Mouse (Mus musculus) forebrain, embryonic 11.5 days (tissue): ENCODE measurements around the gene Prickle2. TPM values are rescaled to one million over a fixed set of nuclear protein-coding genes. Genes with fewer than 3 reads are reported as not detected.

Experiments used
- ATAC-seq: fragments of 200-750 bp; cut with Nextera tagmentation; replicated peaks from 2 replicates; pipeline ENCODE4 v1.8.0; 2017; ENCODE audit warnings: moderate TSS enrichment; ENCODE audit not compliant: low FRiP score
- DNase-seq: peaks from one replicate; pipeline ENCODE4 v3.0.0-alpha.2; 2017; ENCODE audit warnings: low spot score
- H3K27ac ChIP-seq: fragments of 300-500 bp; sonication (generic); 2 replicates; pipeline ENCODE4 v1.5.1; 2014; ENCODE audit warnings: low read depth, low read length
- H3K27me3 ChIP-seq: fragments of 300-500 bp; sonication (generic); 2 replicates; pipeline ENCODE4 v1.6.1; 2014; ENCODE audit warnings: mild to moderate bottlenecking, low read length, mixed read lengths; ENCODE audit not compliant: control insufficient read depth, insufficient read depth
- H3K36me3 ChIP-seq: fragments of 300-500 bp; sonication (generic); 2 replicates; pipeline ENCODE4 v1.6.1; 2014; ENCODE audit warnings: mild to moderate bottlenecking, low read length, moderate library complexity, mixed read lengths; ENCODE audit not compliant: control insufficient read depth, insufficient read depth
- H3K4me1 ChIP-seq: fragments of 300-500 bp; sonication (generic); replicated peaks from 2 replicates; pipeline ENCODE4 v1.6.1; 2014; ENCODE audit warnings: low read length, mixed read lengths; ENCODE audit not compliant: control insufficient read depth, insufficient read depth
- H3K4me2 ChIP-seq: fragments of 300-500 bp; sonication (generic); 2 replicates; pipeline ENCODE4 v1.6.1; 2014; ENCODE audit warnings: low read depth, mild to moderate bottlenecking, low read length, moderate library complexity, mixed read lengths; ENCODE audit not compliant: severe bottlenecking
- H3K4me3 ChIP-seq: fragments of 300-500 bp; sonication (generic); 2 replicates; pipeline ENCODE4 v1.5.1; 2014; ENCODE audit warnings: low read depth, low read length
- H3K9ac ChIP-seq: fragments of 300-500 bp; sonication (generic); 2 replicates; pipeline ENCODE4 v1.6.1; 2014; ENCODE audit warnings: low read length
- H3K9me3 ChIP-seq: fragments of 300-500 bp; sonication (generic); 2 replicates; pipeline ENCODE4 v1.6.1; 2016; ENCODE audit warnings: low read length, mixed read lengths; ENCODE audit not compliant: control insufficient read depth
- WGBS: fragments of 180-500 bp; shearing (Covaris S2); extraction: QIAGEN DNeasy Blood & Tissue Kit; methylation state at CpG from one replicate; pipeline ENCODE4 v1.1.7; 2014; 5-methylcytosine and 5-hydroxymethylcytosine counted together
- polyA plus RNA-seq: library from polyadenylated mRNA; unstranded; fragments of >200 nt; fragmentation: Nextera tagmentation; extraction: Ambion mirVana; gene quantifications from 2 replicates; pipeline ENCODE4 v1.2.1, GENCODE M21; 2014

Prickle2 gene
- polyA plus RNA-seq, 1 experiment from 2014 or later = 4.0 TPM

DNA sequence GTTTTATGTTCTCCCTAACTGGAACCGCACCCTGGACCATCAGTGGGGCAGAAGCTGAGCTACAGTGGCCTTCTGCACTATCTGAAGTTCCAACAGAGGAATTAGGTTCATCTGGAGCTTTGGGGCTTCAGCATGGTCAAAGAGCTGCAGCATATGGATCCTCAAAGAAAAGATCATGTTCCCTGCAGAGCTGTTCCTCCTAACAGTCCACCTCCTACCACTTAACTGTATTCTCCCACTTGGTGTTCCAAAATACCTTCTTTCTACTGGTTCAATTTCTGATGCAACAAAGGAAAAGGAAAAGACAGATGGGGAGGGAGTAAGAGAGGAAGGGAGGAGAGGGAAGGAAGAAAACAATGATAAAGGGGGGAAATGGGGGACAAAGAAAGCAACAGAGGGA is 56.9 kb downstream of the Prickle2 start:
- Histone ChIP-seq H3K9ac (no peak overlapping the region), H3K27ac (no peak overlapping the region), H3K4me3 (no peak overlapping the region), H3K27me3 (no peaks in the 10 kb centered on the region), H3K4me2 (no peak overlapping the region), H3K36me3 (no peaks in the 10 kb centered on the region), H3K4me1 (no peaks in the 10 kb centered on the region), H3K9me3 (no peaks in the 10 kb centered on the region)
- DNase-seq = no peak
- ATAC-seq = no peak
- 82% methylated on average over 1 of the region's 1 CpGs for WGBS

DNA sequence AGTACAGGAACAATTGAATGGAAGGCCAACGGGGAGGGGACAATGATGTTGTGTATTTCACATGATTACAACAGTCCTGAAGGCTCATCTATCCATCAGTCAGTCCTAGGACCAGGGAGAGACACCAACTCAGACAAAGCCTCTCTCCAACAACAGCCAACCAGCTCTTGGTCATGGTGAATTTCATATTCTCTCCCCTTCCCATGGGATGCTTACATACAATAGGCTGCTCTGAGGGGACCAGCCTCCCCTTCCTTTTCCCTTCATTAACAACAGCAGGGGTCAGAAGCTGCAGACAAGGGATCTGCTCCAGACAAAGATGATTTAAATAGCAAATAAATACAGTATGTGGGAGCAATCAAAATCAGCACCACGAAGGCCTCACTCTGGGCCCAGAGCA is 57.4 kb downstream of the Prickle2 start:
- no peak for ATAC-seq

DNA sequence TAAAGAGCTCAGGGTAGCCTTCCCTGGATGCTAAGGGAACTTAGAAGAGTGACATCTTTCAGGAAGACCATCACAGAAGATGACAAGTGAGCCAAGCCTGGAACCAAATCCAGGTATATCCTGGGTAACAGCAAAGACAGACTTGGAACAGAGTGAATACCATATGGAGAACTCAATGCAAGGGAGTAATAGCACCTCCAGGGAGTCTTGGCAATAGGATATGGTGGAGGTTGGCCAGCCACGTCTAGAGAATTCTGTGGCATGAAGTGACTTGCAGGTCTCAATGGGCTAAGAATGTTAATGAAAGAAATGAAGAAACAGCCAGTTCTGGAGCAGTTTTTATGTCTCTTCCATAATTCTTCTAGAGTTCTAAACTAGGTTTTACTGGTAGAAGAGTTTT is 63.0 kb downstream of the Prickle2 start:
- H3K27ac ChIP-seq = no peak overlapping the region
- ATAC-seq (no peak), DNase-seq (no peak)
- no peak overlapping the region for H3K9ac ChIP-seq
- no peaks in the 10 kb centered on the region for H3K27me3 ChIP-seq
- 97% methylated on average over 1 of the region's 1 CpGs for WGBS
- H3K4me1 ChIP-seq = no peaks in the 10 kb centered on the region
- H3K4me2 ChIP-seq = no peak overlapping the region
- no peak overlapping the region for H3K4me3 ChIP-seq
- H3K9me3 ChIP-seq = no peaks in the 10 kb centered on the region
- H3K36me3 ChIP-seq = no peaks in the 10 kb centered on the region

More for the DNA sequence above, 57.4 kb downstream of the Prickle2 start:
- no peaks in the 10 kb centered on the region for H3K36me3 ChIP-seq
- no peak overlapping the region for H3K4me2 ChIP-seq
- no peaks in the 10 kb centered on the region for H3K27me3 ChIP-seq
- H3K4me1 ChIP-seq = no peaks in the 10 kb centered on the region
- no peak for DNase-seq
- WGBS = 21% methylated on average over 2 of the region's 2 CpGs
- H3K9me3 ChIP-seq = no peaks in the 10 kb centered on the region
- H3K27ac ChIP-seq = no peak overlapping the region
- no peak overlapping the region for H3K4me3 ChIP-seq
- H3K9ac ChIP-seq = no peak overlapping the region

DNA sequence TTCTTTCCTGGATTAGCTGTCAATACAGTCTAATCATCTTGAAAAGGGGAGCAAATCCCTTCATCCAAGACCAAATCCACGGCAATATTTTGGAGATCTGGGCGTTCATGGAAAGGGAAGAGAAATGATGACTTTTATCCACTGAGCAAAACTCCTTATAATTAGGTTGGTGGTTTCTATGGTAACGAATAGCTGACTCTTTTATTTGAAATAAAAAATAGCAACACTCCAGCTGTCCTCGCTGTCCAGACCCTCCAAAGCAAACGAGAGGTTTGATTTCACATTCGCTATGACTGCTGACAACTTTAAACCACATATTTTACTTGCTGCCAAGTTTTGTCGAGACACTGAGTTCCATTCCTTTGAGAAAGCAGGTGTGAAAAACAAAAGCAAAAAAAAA is 64.0 kb downstream of the Prickle2 start:
- Histone ChIP-seq H3K4me2 (no peak overlapping the region), H3K36me3 (no peaks in the 10 kb centered on the region), H3K27me3 (no peaks in the 10 kb centered on the region), H3K4me3 (no peak overlapping the region), H3K27ac (no peak overlapping the region), H3K4me1 (no peaks in the 10 kb centered on the region), H3K9me3 (no peaks in the 10 kb centered on the region), H3K9ac (no peak overlapping the region)
- ATAC-seq (no peak), DNase-seq (no peak)
- 72% methylated on average over 7 of the region's 7 CpGs for WGBS

DNA sequence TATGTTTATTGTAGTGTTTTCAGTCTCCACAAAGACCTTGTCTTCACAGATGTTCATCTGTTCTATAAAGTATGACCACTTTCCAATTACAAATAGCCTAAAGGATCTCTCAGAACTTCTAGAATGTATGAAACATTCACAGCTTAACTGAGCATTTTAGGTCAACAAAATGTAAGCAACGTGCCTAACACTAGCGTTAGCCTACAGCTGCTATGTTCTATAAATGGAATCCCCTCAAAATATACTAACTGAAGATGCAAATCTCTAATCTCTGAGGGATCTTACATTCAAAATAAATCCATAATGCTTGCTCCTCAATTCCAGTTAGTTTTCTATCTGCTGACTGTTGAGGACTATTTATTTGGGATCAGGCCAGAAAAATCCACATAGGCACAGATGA is 65.1 kb downstream of the Prickle2 start:
- Histone ChIP-seq H3K9me3 (no peaks in the 10 kb centered on the region), H3K36me3 (no peaks in the 10 kb centered on the region), H3K4me3 (no peak overlapping the region), H3K9ac (no peak overlapping the region), H3K27me3 (no peaks in the 10 kb centered on the region), H3K27ac (no peak overlapping the region), H3K4me1 (no peaks in the 10 kb centered on the region), H3K4me2 (no peak overlapping the region)
- 88% methylated on average over 2 of the region's 2 CpGs for WGBS
- DNase-seq (no peak), ATAC-seq (no peak)

DNA sequence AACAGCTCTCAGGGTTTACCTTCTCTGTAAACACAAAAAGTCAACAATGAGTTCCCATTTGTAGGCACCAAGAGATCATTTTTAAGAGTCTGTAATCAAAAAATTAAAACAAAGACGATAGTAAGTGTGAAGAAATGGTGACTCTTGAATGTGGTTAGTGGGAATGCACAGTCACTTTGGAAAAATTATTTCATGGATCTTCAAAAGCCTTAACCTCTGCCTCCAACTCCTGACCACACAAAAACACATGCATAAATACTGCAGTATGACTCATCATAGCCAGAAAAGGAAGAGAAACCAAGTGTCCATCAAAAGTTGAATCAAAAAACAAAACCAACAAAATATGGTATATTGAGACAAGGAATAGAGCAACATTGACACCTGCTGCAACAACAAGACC is 69.5 kb downstream of the Prickle2 start:
- H3K4me1 ChIP-seq = no peaks in the 10 kb centered on the region
- 90% methylated on average over 1 of the region's 1 CpGs for WGBS
- no peaks in the 10 kb centered on the region for H3K9me3 ChIP-seq
- no peaks in the 10 kb centered on the region for H3K36me3 ChIP-seq
- H3K27me3 ChIP-seq = no peaks in the 10 kb centered on the region
- H3K4me2 ChIP-seq = no peak overlapping the region
- H3K27ac ChIP-seq = no peak overlapping the region
- H3K9ac ChIP-seq = no peak overlapping the region
- H3K4me3 ChIP-seq = no peak overlapping the region
- ATAC-seq = no peak
- no peak for DNase-seq

DNA sequence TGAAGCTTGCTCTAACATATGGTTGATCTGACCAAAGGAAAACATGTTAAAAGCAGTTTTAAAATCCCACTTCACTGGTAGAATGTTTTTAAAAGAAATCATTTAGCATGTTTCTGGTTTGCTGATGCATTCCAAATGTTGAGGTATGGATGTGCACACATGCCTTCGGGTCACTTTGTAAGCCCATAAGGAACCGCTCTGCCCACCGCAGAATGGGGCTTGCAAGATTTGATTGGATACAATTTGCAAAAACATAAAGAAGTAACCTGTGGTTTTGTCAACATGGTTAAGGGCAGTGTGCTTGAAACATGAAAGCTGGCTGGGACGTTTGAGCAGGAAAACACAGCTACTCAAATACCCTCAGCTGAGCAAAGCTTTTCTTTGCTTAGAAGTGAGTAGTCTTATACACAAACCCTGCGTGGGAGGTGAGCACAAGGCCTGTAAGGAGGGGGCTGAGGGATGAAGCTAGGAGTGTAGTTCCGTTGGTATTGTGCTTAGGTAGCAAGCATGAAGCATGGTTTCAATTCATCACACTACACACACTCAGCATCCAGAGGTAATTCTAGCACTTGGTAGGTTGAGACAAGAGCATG is 71.0 kb downstream of the Prickle2 start:
- Histone ChIP-seq H3K27ac (no peak overlapping the region), H3K9ac (no peak overlapping the region), H3K4me3 (no peak overlapping the region), H3K27me3 (no peaks in the 10 kb centered on the region), H3K36me3 (no peaks in the 10 kb centered on the region), H3K9me3 (no peaks in the 10 kb centered on the region), H3K4me1 (no peaks in the 10 kb centered on the region), H3K4me2 (no peak overlapping the region)
- DNase-seq (no peak), ATAC-seq (no peak)
- 75% methylated on average over 6 of the region's 6 CpGs for WGBS

DNA sequence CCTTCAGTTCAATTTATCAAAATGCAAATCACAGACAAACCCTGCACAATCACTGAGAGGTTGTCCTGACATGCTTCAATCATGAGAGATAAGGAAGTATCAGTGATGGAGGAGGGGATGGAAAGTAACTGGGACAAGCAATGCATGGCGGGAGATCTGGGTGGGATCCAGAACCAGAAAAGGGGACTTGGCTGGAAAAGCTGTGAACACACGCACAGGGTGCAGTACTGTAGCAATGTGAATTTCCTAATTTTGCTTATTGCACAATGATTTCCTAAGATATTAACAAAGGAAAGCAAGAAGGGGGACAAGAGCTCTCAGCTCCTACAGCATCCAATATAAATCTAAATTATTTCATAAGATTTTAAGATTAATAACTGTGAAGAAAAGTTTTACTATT is 75.0 kb downstream of the Prickle2 start:
- WGBS = 89% methylated on average over 2 of the region's 2 CpGs
- Histone ChIP-seq H3K27me3 (no peaks in the 10 kb centered on the region), H3K9ac (no peak overlapping the region), H3K9me3 (no peaks in the 10 kb centered on the region), H3K4me3 (no peak overlapping the region), H3K36me3 (no peaks in the 10 kb centered on the region), H3K4me2 (no peak overlapping the region), H3K27ac (no peak overlapping the region), H3K4me1 (no peaks in the 10 kb centered on the region)
- DNase-seq = no peak
- no peak for ATAC-seq

DNA sequence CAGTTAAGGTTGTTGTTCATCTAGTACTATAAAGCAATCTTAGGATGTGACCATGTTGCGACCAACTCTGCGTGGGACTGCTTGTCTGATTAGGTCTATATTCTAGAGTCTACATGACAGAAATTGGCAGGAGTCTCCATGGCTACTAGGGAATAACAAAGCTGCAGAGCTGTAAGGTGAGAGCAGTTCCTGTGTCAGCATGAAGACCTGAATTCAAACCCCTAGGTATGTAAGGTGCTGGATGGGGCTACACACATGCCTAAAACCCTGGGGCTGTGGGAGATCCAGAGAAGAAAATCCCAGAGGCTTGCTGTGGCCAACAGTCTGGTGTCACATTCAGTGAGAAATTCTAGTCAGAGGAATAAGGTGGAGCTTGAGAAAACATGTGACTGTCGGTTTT is 78.2 kb downstream of the Prickle2 start:
- ATAC-seq = no peak

More for the DNA sequence above, 78.2 kb downstream of the Prickle2 start:
- WGBS = 84% methylated on average over 3 of the region's 3 CpGs
- no peaks in the 10 kb centered on the region for H3K27me3 ChIP-seq
- H3K4me3 ChIP-seq = no peak overlapping the region
- no peaks in the 10 kb centered on the region for H3K9me3 ChIP-seq
- H3K4me2 ChIP-seq = no peak overlapping the region
- DNase-seq = no peak
- H3K36me3 ChIP-seq = no peaks in the 10 kb centered on the region
- no peak overlapping the region for H3K27ac ChIP-seq
- no peak overlapping the region for H3K9ac ChIP-seq
- H3K4me1 ChIP-seq = no peaks in the 10 kb centered on the region
